In genomic region chr7:99120865-99121521, GRCm38 (mm10) we compare ENCODE assay signal across 16 mouse cellular contexts. TPM values are rescaled to one million over a fixed set of nuclear protein-coding genes. Genes with fewer than 3 reads are reported as not detected.
DNase-seq lines count a peak whose midpoint lies in the region; ATAC-seq lines count a peak whose summit lies in the region.
"Had no signal": no experiment of that assay in that cellular context is flagged by ENCODE, and none has a peak within 500 bp of the region (broad histone marks: within the 10 kb centered on the region; RNA-seq: fewer than 3 reads in every experiment).

No protein-coding gene starts in this region.

- H3K27me3 ChIP-seq in heart, embryonic 16.5 days (ENCODE audit: control insufficient read depth, insufficient read depth, low read length), result no peaks in the 10 kb centered on the region
- no peaks in the 10 kb centered on the region for H3K27me3 ChIP-seq in heart, embryonic 10.5 days (ENCODE audit: insufficient read depth, poor library complexity, severe bottlenecking)
- no peaks in the 10 kb centered on the region for H3K27me3 ChIP-seq in splenic B cell, adult 2 months (ENCODE audit: control insufficient read depth, insufficient read depth, low read length, poor library complexity, severe bottlenecking)
- H3K27me3 ChIP-seq in kidney, embryonic 15.5 days, result no peaks in the 10 kb centered on the region
- H3K27me3 ChIP-seq: forebrain, embryonic 13.5 days; neural tube, embryonic 13.5 days had no signal

- no peak overlapping the region for H3K9ac ChIP-seq in heart, embryonic 16.5 days (ENCODE audit: low read length)
- H3K9ac ChIP-seq in kidney, embryonic 15.5 days, result no peak overlapping the region
- H3K9ac ChIP-seq: forebrain, embryonic 13.5 days; neural tube, embryonic 13.5 days had no signal

- peaks cover 18% of the 10 kb centered on the region for H3K4me1 ChIP-seq in heart, embryonic 16.5 days (ENCODE audit: control insufficient read depth, insufficient read depth, low read length)
- peaks cover 34% of the 10 kb centered on the region for H3K4me1 ChIP-seq in heart, embryonic 10.5 days
- peaks cover 12% of the 10 kb centered on the region; the same call in 1 of the 2 replicates for H3K4me1 ChIP-seq in kidney, embryonic 15.5 days
- H3K4me1 ChIP-seq: forebrain, embryonic 13.5 days had no signal

- peaks cover 4% of the 10 kb centered on the region; the same call in 1 of the 2 replicates for H3K9me3 ChIP-seq in heart, embryonic 16.5 days (replicated peaks; ENCODE audit: control insufficient read depth, low read length)
- H3K9me3 ChIP-seq in heart, embryonic 10.5 days, result 0 out of 2 replicates have a peak, but pooled peaks cover 4% of the 10 kb centered on the region
- no peaks in the 10 kb centered on the region for H3K9me3 ChIP-seq in kidney, embryonic 15.5 days (replicated peaks)
- H3K9me3 ChIP-seq: forebrain, embryonic 13.5 days; hindbrain, embryonic 10.5 days; neural tube, embryonic 13.5 days had no signal

- no peak overlapping the region for H3K4me2 ChIP-seq in heart, embryonic 16.5 days (ENCODE audit: low read depth, low read length)
- H3K4me2 ChIP-seq in kidney, embryonic 15.5 days, result no peak overlapping the region
- H3K4me2 ChIP-seq: forebrain, embryonic 13.5 days; neural tube, embryonic 13.5 days had no signal

- WGBS in heart, embryonic 16.5 days, result 79% methylated on average over 5 of the region's 5 CpGs
- 94% methylated on average over 5 of the region's 5 CpGs for WGBS in heart, embryonic 10.5 days
- WGBS in kidney, embryonic 15.5 days, result 78% methylated on average over 5 of the region's 5 CpGs

- peak overlapping the region; percentile 51 for H3K27ac ChIP-seq in heart, embryonic 16.5 days (ENCODE audit: low read length)
- H3K27ac ChIP-seq in heart, embryonic 10.5 days, result no peak overlapping the region
- H3K27ac ChIP-seq in kidney, embryonic 15.5 days, result no peak overlapping the region
- H3K27ac ChIP-seq: forebrain, embryonic 13.5 days; hindbrain, embryonic 10.5 days; kidney, postnatal 0 days; macrophage; neural tube, embryonic 13.5 days had no signal

- 0 out of 2 replicates have a peak, but pooled peaks cover 3% of the 10 kb centered on the region for H3K36me3 ChIP-seq in heart, embryonic 16.5 days (ENCODE audit: control insufficient read depth, insufficient read depth)
- H3K36me3 ChIP-seq in heart, embryonic 10.5 days, result peaks cover 13% of the 10 kb centered on the region
- peaks cover 4% of the 10 kb centered on the region; the same call in 1 of the 2 replicates for H3K36me3 ChIP-seq in splenic B cell, adult 2 months (ENCODE audit: control insufficient read depth, insufficient read depth, low read length, poor library complexity, severe bottlenecking)
- H3K36me3 ChIP-seq in kidney, embryonic 15.5 days, result peaks cover 4% of the 10 kb centered on the region

- DNase-seq in heart, embryonic 10.5 days (ENCODE audit: low spot score), result no peak
- peak; percentile 85 for DNase-seq in 416B (ENCODE audit: low read depth)
- peak; percentile 82 for DNase-seq in splenic B cell, adult 2 months (ENCODE audit: low read depth, low spot score)
- DNase-seq in frontal cortex, postnatal 25 days (ENCODE audit: low spot score in 2 of 2), result no peak
- no peak for DNase-seq in right cerebral cortex, postnatal 36 days (ENCODE audit: low spot score in 2 of 2)
- DNase-seq: cerebellum, adult 11-12 months; heart, adult 11 months; layer of hippocampus, postnatal 36 days had no signal

- ATAC-seq in heart, embryonic 16.5 days (replicated peaks; ENCODE audit: extremely low read depth, insufficient read depth, low FRiP score), result 0 out of 2 replicates have a peak, but pooled peaks have one; percentile 49
- ATAC-seq in granulocyte monocyte progenitor cell, adult 5-6 weeks (replicated peaks; ENCODE audit: poor library complexity, severe bottlenecking), result peak; percentile 53; the same call in 1 of the 2 replicates
- ATAC-seq in kidney, embryonic 15.5 days (replicated peaks; ENCODE audit: low FRiP score), result no peak
- ATAC-seq: forebrain, embryonic 13.5 days had no signal

- H3K4me3 ChIP-seq in heart, embryonic 16.5 days (ENCODE audit: low read length), result no peak overlapping the region
- no peak overlapping the region for H3K4me3 ChIP-seq in heart, embryonic 10.5 days
- no peak overlapping the region for H3K4me3 ChIP-seq in kidney, embryonic 15.5 days (replicated peaks)
- H3K4me3 ChIP-seq: forebrain, embryonic 13.5 days; hindbrain, embryonic 10.5 days; neural tube, embryonic 13.5 days had no signal

RNA-seq across cellular contexts. Expression of gene Uvrag, which starts 19.9 kb away (rescaled TPM):
- polyA plus RNA-seq in heart, embryonic 16.5 days (2015; fragmentation: Nextera tagmentation; extraction: Ambion mirVana), result 16.3 and 17.3 TPM in 2 replicates
- 15.2 and 17.0 TPM in 2 replicates for polyA plus RNA-seq in heart, embryonic 10.5 days (2016; fragmentation: Nextera tagmentation; extraction: Ambion mirVana)
- total RNA-seq in granulocyte monocyte progenitor cell, adult 5-6 weeks (2014; fragmentation: Nextera tagmentation), result 25.7 and 31.0 TPM in 2 replicates
- total RNA-seq in granulocyte monocyte progenitor cell, adult 5-6 weeks (2017), result 26.8 and 38.7 TPM in 2 replicates
- polyA plus RNA-seq in kidney, embryonic 15.5 days (2015; fragmentation: Nextera tagmentation; extraction: Ambion mirVana), result 19.1 and 22.6 TPM in 2 replicates

Comparison
In these comparisons a context has a peak if more than half of its experiments do, and no peak if none do; other contexts are left out.
1. DNase-seq: peak in 416B (single experiment) and splenic B cell, adult 2 months (single experiment); none in heart, embryonic 10.5 days (single experiment), frontal cortex, postnatal 25 days (0 of 2) and right cerebral cortex, postnatal 36 days (0 of 2).